Mouse (Mus musculus): ENCODE data around the gene Gm49393. TPM values are rescaled to one million over a fixed set of nuclear protein-coding genes. Genes with fewer than 3 reads are reported as not detected.

Gene Gm49393
- total RNA-seq, 2 experiments from 2014 or later = not detected

- no peak for DNase-seq (ENCODE audit: low spot score in 2 of 2)
These were observed 122.6 kb downstream of the Gm49393 start for GRCm38 (mm10) chr13:60812768-60813167.

DNA sequence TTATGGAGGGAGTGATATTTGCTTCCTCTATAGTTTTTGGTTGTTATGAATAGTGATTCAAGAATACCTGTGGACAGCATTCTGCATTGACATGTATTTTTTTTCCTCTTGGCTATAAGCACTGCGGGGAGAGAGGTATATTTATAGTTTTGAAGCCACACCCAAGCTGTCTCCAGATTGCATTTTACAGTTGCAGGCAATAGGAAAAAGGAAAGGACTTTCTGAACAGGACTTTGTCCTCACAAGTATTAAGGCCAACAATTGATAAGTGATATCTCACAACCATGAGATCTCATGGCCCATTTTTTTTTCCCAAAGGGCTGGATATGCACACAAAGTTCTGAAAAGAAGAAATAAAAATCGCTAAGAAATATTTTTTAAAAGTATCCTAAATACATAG, 125.7 kb downstream of the Gm49393 start:
- no peak for DNase-seq (ENCODE audit: low spot score in 2 of 2)

Other genes starting within 250 kb of the Gm49393 start
- not detected for gene BC051665, start 149.2 kb downstream of the Gm49393 start, total RNA-seq (2021)
- not detected for gene Ctsll3, start 132.7 kb downstream of the Gm49393 start, total RNA-seq (2021)
- not detected for gene 4930486L24Rik, start 71.1 kb downstream of the Gm49393 start, total RNA-seq (2021)
- gene Gm49392, start 38.7 kb downstream of the Gm49393 start, total RNA-seq (2021) = not detected
- 1 to 10 TPM; 2.0 to 2.6 TPM for gene Ctla2b, start 38.1 kb downstream of the Gm49393 start, total RNA-seq (2021)
- gene Tpbpb, start 30.7 kb downstream of the Gm49393 start, total RNA-seq (2021) = not detected
- 1 to 10 TPM in 1 of 2 experiments, not detected in 1; 2.1 TPM for gene Gm49391, start 981 bp upstream of the Gm49393 start, total RNA-seq (2021)
- gene Ctla2a, start 1.0 kb upstream of the Gm49393 start, total RNA-seq (2021) = 10 to 100 TPM; 23.5 to 29.2 TPM
- gene Tpbpa, start 6.4 kb upstream of the Gm49393 start, total RNA-seq (2021) = not detected
- not detected for gene Ctsj, start 70.4 kb upstream of the Gm49393 start, total RNA-seq (2021)
- gene Ctsq, start 105.0 kb upstream of the Gm49393 start, total RNA-seq (2021) = not detected
- not detected for gene Ctsr, start 228.7 kb upstream of the Gm49393 start, total RNA-seq (2021)